Mouse (Mus musculus) ZHBTc4 (cell line): ENCODE measurements around the gene Aqp5.

Experiments used
- DNase-seq: peaks from one replicate; pipeline ENCODE4 v3.0.0-alpha.2; 2011; ENCODE audit warnings: low read depth, low spot score

Gene Aqp5

GRCm38 (mm10) chr15:99596056-99596687 is 5.6 kb downstream of the Aqp5 start:
- DNase-seq, result peak; percentile 95

GRCm38 (mm10) chr15:99596841-99597240 is 6.3 kb downstream of the Aqp5 start:
- no peak for DNase-seq

- DNase-seq, result no peak
Measured at GRCm38 (mm10) chr15:99597596-99597995, 7.0 kb downstream of the Aqp5 start.

GRCm38 (mm10) chr15:99599245-99600070 is 8.9 kb downstream of the Aqp5 start:
- DNase-seq, result no peak

- DNase-seq, result peak; percentile 50
Measured at GRCm38 (mm10) chr15:99600986-99601822, 10.6 kb downstream of the Aqp5 start, which contains the start of gene Aqp6. Gene Aqp6 (plus strand): TSS chr15:99601400.

- DNase-seq, result no peak
Measured at GRCm38 (mm10) chr15:99601823-99602120, 11.2 kb downstream of the Aqp5 start.

- no peak for DNase-seq
Measured at GRCm38 (mm10) chr15:99602206-99602820, 11.7 kb downstream of the Aqp5 start.

- DNase-seq, result no peak
Measured at GRCm38 (mm10) chr15:99603216-99603615, 12.6 kb downstream of the Aqp5 start.

- no peak for DNase-seq
Measured at GRCm38 (mm10) chr15:99605595-99605994, 15.0 kb downstream of the Aqp5 start.

- DNase-seq, result no peak
Measured at GRCm38 (mm10) chr15:99606515-99606914, 15.9 kb downstream of the Aqp5 start.

GRCm38 (mm10) chr15:99607388-99608113 is 17.0 kb downstream of the Aqp5 start:
- no peak for DNase-seq

- no peak for DNase-seq
Measured at GRCm38 (mm10) chr15:99608382-99609125, 18.0 kb downstream of the Aqp5 start.

GRCm38 (mm10) chr15:99611563-99611962 is 21.0 kb downstream of the Aqp5 start:
- DNase-seq, result no peak

GRCm38 (mm10) chr15:99614273-99614672 is 23.7 kb downstream of the Aqp5 start:
- DNase-seq, result no peak

- no peak for DNase-seq
Measured at GRCm38 (mm10) chr15:99614753-99615152, 24.2 kb downstream of the Aqp5 start.

- DNase-seq, result no peak
Measured at GRCm38 (mm10) chr15:99615246-99615645, 24.7 kb downstream of the Aqp5 start.

GRCm38 (mm10) chr15:99618595-99618994 is 28.0 kb downstream of the Aqp5 start:
- no peak for DNase-seq

GRCm38 (mm10) chr15:99619821-99620220 is 29.2 kb downstream of the Aqp5 start:
- DNase-seq, result no peak

- DNase-seq, result no peak
Measured at GRCm38 (mm10) chr15:99622063-99622462, 31.5 kb downstream of the Aqp5 start.

GRCm38 (mm10) chr15:99631618-99632017 is 41.0 kb downstream of the Aqp5 start:
- peak; percentile 76 for DNase-seq
